In genomic region chr9:65460732-65461442, GRCm38 (mm10) we compare ENCODE assay signal across 8 mouse cellular contexts. TPM values are rescaled to one million over a fixed set of nuclear protein-coding genes. Genes with fewer than 3 reads are reported as not detected.
A peak's percentile ranks its signal among the peaks of the same experiment; 100 is the strongest.
DNase-seq lines count a peak whose midpoint lies in the region; ATAC-seq lines count a peak whose summit lies in the region.

Gene Spg21 (plus strand): TSS chr9:65460947.

- peaks cover 6% of the 10 kb centered on the region; the same call in 1 of the 2 replicates for H3K36me3 ChIP-seq in heart, embryonic 14.5 days (ENCODE audit: control insufficient read depth, insufficient read depth, low read length)
- peaks cover 7% of the 10 kb centered on the region for H3K36me3 ChIP-seq in liver, embryonic 13.5 days
- H3K36me3 ChIP-seq in stomach, embryonic 16.5 days (ENCODE audit: control insufficient read depth, insufficient read depth, low read length): 0 out of 2 replicates have a peak, but pooled peaks cover 5% of the 10 kb centered on the region

- H3K9me3 ChIP-seq in heart, embryonic 14.5 days (ENCODE audit: control insufficient read depth, low read length): no peaks in the 10 kb centered on the region
- H3K9me3 ChIP-seq in liver, embryonic 13.5 days (replicated peaks): no peaks in the 10 kb centered on the region
- no peaks in the 10 kb centered on the region for H3K9me3 ChIP-seq in stomach, embryonic 16.5 days (replicated peaks; ENCODE audit: control insufficient read depth, low read length)

- no peaks in the 10 kb centered on the region for H3K27me3 ChIP-seq in heart, embryonic 14.5 days (ENCODE audit: control insufficient read depth, insufficient read depth, low read length)
- no peaks in the 10 kb centered on the region for H3K27me3 ChIP-seq in liver, embryonic 13.5 days
- H3K27me3 ChIP-seq in stomach, embryonic 16.5 days (ENCODE audit: control insufficient read depth, insufficient read depth, low read length): no peaks in the 10 kb centered on the region

- WGBS in heart, embryonic 14.5 days: under 1% methylated on average over 52 of the region's 53 CpGs
- WGBS in liver, embryonic 13.5 days (ENCODE audit: insufficient replicate concordance): under 1% methylated on average over 53 of the region's 53 CpGs
- under 1% methylated on average over 53 of the region's 53 CpGs for WGBS in stomach, embryonic 16.5 days

- peak within 1 kb of the TSS; percentile 89 for H3K9ac ChIP-seq in heart, embryonic 14.5 days (ENCODE audit: low read length)
- H3K9ac ChIP-seq in liver, embryonic 13.5 days: peak within 1 kb of the TSS; percentile 76
- peak within 1 kb of the TSS; percentile 84 for H3K9ac ChIP-seq in stomach, embryonic 16.5 days (ENCODE audit: low read length)

- H3K4me1 ChIP-seq in brown adipose tissue, adult 24 weeks (ENCODE audit: control insufficient read depth, insufficient read depth, insufficient read length, low read length): peaks cover 5% of the 10 kb centered on the region
- peaks cover 6 to 9% of the 10 kb centered on the region in 2 experiments for H3K4me1 ChIP-seq in heart, embryonic 14.5 days (ENCODE audit: control insufficient read depth in 2 of 2, insufficient read depth in 2 of 2, low read length in 2 of 2)
- H3K4me1 ChIP-seq in liver, embryonic 13.5 days (replicated peaks): peaks cover 39% of the 10 kb centered on the region
- peaks cover 10% of the 10 kb centered on the region for H3K4me1 ChIP-seq in stomach, embryonic 16.5 days (ENCODE audit: control insufficient read depth, insufficient read depth, low read length)

- peak within 1 kb of the TSS; percentile 44 for H3K27ac ChIP-seq in brown adipose tissue, adult 24 weeks (replicated peaks; ENCODE audit: low read depth, low read length)
- peak within 1 kb of the TSS; percentile 77 to 88 for H3K27ac ChIP-seq in heart, embryonic 14.5 days (replicated peaks in 1 of 2; ENCODE audit: control insufficient read depth in 1 of 2, insufficient read depth in 1 of 2, low read depth in 2 of 2, low read length in 2 of 2)
- peak within 1 kb of the TSS; percentile 58 for H3K27ac ChIP-seq in liver, embryonic 13.5 days
- H3K27ac ChIP-seq in stomach, embryonic 16.5 days (ENCODE audit: low read length): peak within 1 kb of the TSS; percentile 85

- DNase-seq in CD4-positive, CD25-positive, alpha-beta regulatory T cell, adult 2 months (ENCODE audit: low read depth, low spot score): peak; percentile 95
- DNase-seq in fibroblast of lung, adult 2 months (ENCODE audit: low read depth): peak; percentile 82
- DNase-seq in kidney, postnatal 14 days: peak; percentile 97
- peak; percentile 90 for DNase-seq in liver, embryonic 13.5 days
- peak; percentile 98 for DNase-seq in neural tube, embryonic 10.5 days (ENCODE audit: extremely low spot score, low spot score)

- H3K4me2 ChIP-seq in heart, embryonic 14.5 days (ENCODE audit: low read length): peak within 1 kb of the TSS; percentile 69
- peak within 1 kb of the TSS; percentile 85 for H3K4me2 ChIP-seq in liver, embryonic 13.5 days
- peak within 1 kb of the TSS; percentile 71 for H3K4me2 ChIP-seq in stomach, embryonic 16.5 days (ENCODE audit: low read depth, low read length)

- peak within 1 kb of the TSS; percentile 91 for H3K4me3 ChIP-seq in brown adipose tissue, adult 24 weeks (ENCODE audit: insufficient read depth, low read depth, low read length)
- peak within 1 kb of the TSS; percentile 88 to 93 for H3K4me3 ChIP-seq in heart, embryonic 14.5 days (ENCODE audit: control insufficient read depth in 1 of 2, insufficient read depth in 1 of 2, low read depth in 1 of 2, low read length in 2 of 2)
- peak within 1 kb of the TSS; percentile 70 for H3K4me3 ChIP-seq in liver, embryonic 13.5 days (replicated peaks)
- peak within 1 kb of the TSS; percentile 83 for H3K4me3 ChIP-seq in stomach, embryonic 16.5 days (replicated peaks; ENCODE audit: low read length)

- ATAC-seq in heart, embryonic 14.5 days (ENCODE audit: insufficient number of reproducible peaks, insufficient read depth, low FRiP score, low read depth): peak; percentile 94
- ATAC-seq in liver, embryonic 13.5 days (ENCODE audit: low read depth): peak; percentile 87
- peak; percentile 95 for ATAC-seq in stomach, embryonic 16.5 days (ENCODE audit: insufficient read depth, low FRiP score)

RNA-seq across cellular contexts. Expression of gene Spg21, which starts in this region (rescaled TPM):
- 50.0 and 57.1 TPM in 2 replicates for polyA plus RNA-seq in brown adipose tissue, adult 24 weeks (2012; ENCODE audit: insufficient read depth, insufficient read length, missing spikeins)
- polyA plus RNA-seq in heart, embryonic 14.5 days (2014; fragmentation: Nextera tagmentation; extraction: Ambion mirVana): 65.0 and 72.0 TPM in 2 replicates
- polyA plus RNA-seq in liver, embryonic 13.5 days (2015; fragmentation: Nextera tagmentation; extraction: Ambion mirVana): 28.0 and 37.1 TPM in 2 replicates
- 82.4 and 95.8 TPM in 2 replicates for polyA plus RNA-seq in stomach, embryonic 16.5 days (2015; fragmentation: Nextera tagmentation; extraction: Ambion mirVana)

Comparison
In these comparisons a context has a peak if more than half of its experiments do, and no peak if none do; other contexts are left out.
1. Peak in every context shown above with its lines: DNase-seq, ATAC-seq, H3K4me3 ChIP-seq and H3K27ac ChIP-seq.